Mouse (Mus musculus) bone marrow macrophage, adult 2 months (primary cell): Measurements from ENCODE around the gene Klhdc10.

Experiments used
- CTCF ChIP-seq: IDR thresholded peaks from 2 replicates; pipeline ENCODE4 v1.5.1; 2012; ENCODE audit warnings: low read depth, mild to moderate bottlenecking, low read length, moderate library complexity
- POLR2A ChIP-seq: IDR thresholded peaks from 2 replicates; pipeline ENCODE4 v1.6.1; 2012; ENCODE audit warnings: mild to moderate bottlenecking, low read depth, low read length, borderline replicate concordance

GRCm38 (mm10) chr6:30468684-30469083 lies 67.0 kb downstream of the Klhdc10 start:
- TF ChIP-seq CTCF (0 out of 2 replicates have a peak, but pooled peaks have one; percentile 11), POLR2A (no peak)
